Mouse (Mus musculus): ENCODE measurements around the gene Pip5k1a. TPM values are rescaled to one million over a fixed set of nuclear protein-coding genes. Genes with fewer than 3 reads are reported as not detected.

The Pip5k1a gene
- polyA plus RNA-seq, 1 experiment from 2014 or later = 19.5 TPM

Small RNA genes lying within 50 kb of the gene (microRNA-seq; reads per million reads assigned to microRNA genes)
- not detected for gene Mir8099-1

Other genes with a start within 250 kb of the Pip5k1a start
- gene Psmb4, start 220.0 kb downstream of the Pip5k1a start, polyA plus RNA-seq (2016; fragmentation: Nextera tagmentation; extraction: Ambion mirVana) = 345 and 349 TPM in 2 replicates
- gene Selenbp1, start 173.9 kb downstream of the Pip5k1a start, polyA plus RNA-seq (2016; fragmentation: Nextera tagmentation; extraction: Ambion mirVana) = 2.5 and 2.7 TPM in 2 replicates
- 5.2 and 5.4 TPM in 2 replicates for gene Rfx5, start 152.9 kb downstream of the Pip5k1a start, polyA plus RNA-seq (2016; fragmentation: Nextera tagmentation; extraction: Ambion mirVana)
- 20.1 and 21.7 TPM in 2 replicates for gene Pi4kb, start 132.2 kb downstream of the Pip5k1a start, polyA plus RNA-seq (2016; fragmentation: Nextera tagmentation; extraction: Ambion mirVana)
- 42.1 and 44.3 TPM in 2 replicates for gene Zfp687, start 91.5 kb downstream of the Pip5k1a start, polyA plus RNA-seq (2016; fragmentation: Nextera tagmentation; extraction: Ambion mirVana)
- gene Psmd4, start 64.3 kb downstream of the Pip5k1a start, polyA plus RNA-seq (2016; fragmentation: Nextera tagmentation; extraction: Ambion mirVana) = 346 and 351 TPM in 2 replicates
- 275 and 276 TPM in 2 replicates for gene Vps72, start 4.1 kb upstream of the Pip5k1a start, polyA plus RNA-seq (2016; fragmentation: Nextera tagmentation; extraction: Ambion mirVana)
- 0.77 and 1.00 TPM in 2 replicates for gene Tmod4, start 17.5 kb upstream of the Pip5k1a start, polyA plus RNA-seq (2016; fragmentation: Nextera tagmentation; extraction: Ambion mirVana)
- gene Scnm1, start 27.1 kb upstream of the Pip5k1a start, polyA plus RNA-seq (2016; fragmentation: Nextera tagmentation; extraction: Ambion mirVana) = 75.8 and 80.7 TPM in 2 replicates
- gene Lysmd1, start 27.2 kb upstream of the Pip5k1a start, polyA plus RNA-seq (2016; fragmentation: Nextera tagmentation; extraction: Ambion mirVana) = 12.6 and 13.3 TPM in 2 replicates
- gene Tnfaip8l2, start 35.4 kb upstream of the Pip5k1a start, polyA plus RNA-seq (2016; fragmentation: Nextera tagmentation; extraction: Ambion mirVana) = 1.4 and 1.5 TPM in 2 replicates
- 3.9 and 4.2 TPM in 2 replicates for gene Sema6c, start 53.5 kb upstream of the Pip5k1a start, polyA plus RNA-seq (2016; fragmentation: Nextera tagmentation; extraction: Ambion mirVana)
- gene Gabpb2, start 111.0 kb upstream of the Pip5k1a start, polyA plus RNA-seq (2016; fragmentation: Nextera tagmentation; extraction: Ambion mirVana) = 13.5 and 13.7 TPM in 2 replicates
- gene Cdc42se1, start 121.8 kb upstream of the Pip5k1a start, polyA plus RNA-seq (2016; fragmentation: Nextera tagmentation; extraction: Ambion mirVana) = 95.5 and 104 TPM in 2 replicates
- gene Mllt11, start 125.2 kb upstream of the Pip5k1a start, polyA plus RNA-seq (2016; fragmentation: Nextera tagmentation; extraction: Ambion mirVana) = 19.6 and 22.4 TPM in 2 replicates
- gene Gm128, start 134.7 kb upstream of the Pip5k1a start, polyA plus RNA-seq (2016; fragmentation: Nextera tagmentation; extraction: Ambion mirVana) = 0.23 and 0.30 TPM in 2 replicates
- gene Bnipl, start 144.3 kb upstream of the Pip5k1a start, polyA plus RNA-seq (2016; fragmentation: Nextera tagmentation; extraction: Ambion mirVana) = 0.38 and 0.42 TPM in 2 replicates
- gene Mindy1, start 174.4 kb upstream of the Pip5k1a start, polyA plus RNA-seq (2016; fragmentation: Nextera tagmentation; extraction: Ambion mirVana) = 27.2 and 27.9 TPM in 2 replicates
- gene Prune1, start 175.1 kb upstream of the Pip5k1a start, polyA plus RNA-seq (2016; fragmentation: Nextera tagmentation; extraction: Ambion mirVana) = 26.2 and 26.9 TPM in 2 replicates
- 1.8 and 1.9 TPM in 2 replicates for gene Anxa9, start 200.2 kb upstream of the Pip5k1a start, polyA plus RNA-seq (2016; fragmentation: Nextera tagmentation; extraction: Ambion mirVana)
- 119 and 130 TPM in 2 replicates for gene Cers2, start 207.9 kb upstream of the Pip5k1a start, polyA plus RNA-seq (2016; fragmentation: Nextera tagmentation; extraction: Ambion mirVana)